Mouse (Mus musculus) liver, embryonic 14.5 days (tissue): Measurements from ENCODE around the gene Pum1. TPM values are rescaled to one million over a fixed set of nuclear protein-coding genes. Genes with fewer than 3 reads are reported as not detected.

Experiments used
- ATAC-seq: fragments of 200-750 bp; cut with Nextera tagmentation; 2 replicates; pipeline ENCODE4 v1.8.0; 2017; ENCODE audit warnings: moderate number of reproducible peaks, mild to moderate bottlenecking, moderate library complexity; ENCODE audit not compliant: insufficient read depth
- DNase-seq, 3 experiments: peaks; one replicate each; pipeline ENCODE4 v3.0.0-alpha.2; 2012 to 2013; ENCODE audit warnings: low read depth in 3 of 3, low spot score in 3 of 3
- H3K27ac ChIP-seq: fragments of 300-500 bp; sonication (generic); 2 replicates; pipeline ENCODE4 v1.5.1; 2014; ENCODE audit warnings: moderate library complexity, mild to moderate bottlenecking, control low read depth, inconsistent platforms
- H3K27me3 ChIP-seq: fragments of 300-500 bp; sonication (generic); 2 replicates; pipeline ENCODE4 v1.6.1; 2014; ENCODE audit warnings: mild to moderate bottlenecking, low read length, moderate library complexity; ENCODE audit not compliant: control insufficient read depth, insufficient read depth
- H3K36me3 ChIP-seq: fragments of 300-500 bp; sonication (generic); replicated peaks from 2 replicates; pipeline ENCODE4 v1.6.1; 2014; ENCODE audit warnings: low read depth; ENCODE audit not compliant: control insufficient read depth, insufficient read depth
- H3K4me1 ChIP-seq, 2 experiments: fragments of 200-500 bp in 1 of 2; fragments of 300-500 bp in 1 of 2; sonication (generic) in 1 of 2; replicated peaks; 2 replicates each; pipeline ENCODE4 v1.6.1; 2012 to 2014; ENCODE audit warnings: antibody characterized with exemption in 1 of 2, inconsistent platforms in 1 of 2, low read length in 1 of 2; ENCODE audit not compliant: control insufficient read depth in 2 of 2, insufficient read depth in 2 of 2
- H3K4me2 ChIP-seq: fragments of 300-500 bp; sonication (generic); 2 replicates; pipeline ENCODE4 v1.6.1; 2014; ENCODE audit warnings: low read depth, mild to moderate bottlenecking, control low read depth, moderate library complexity
- H3K4me3 ChIP-seq, 2 experiments: fragments of 200-500 bp in 1 of 2; fragments of 300-500 bp in 1 of 2; sonication (generic) in 1 of 2; 2 replicates each; pipeline ENCODE4 v1.5.1; 2012 to 2014; ENCODE audit warnings: low read depth in 2 of 2, low read length in 2 of 2, mild to moderate bottlenecking in 2 of 2, control low read depth in 1 of 2, inconsistent platforms in 1 of 2, moderate library complexity in 1 of 2; ENCODE audit not compliant: insufficient read depth in 1 of 2
- H3K9ac ChIP-seq: fragments of 300-500 bp; sonication (generic); replicated peaks from 2 replicates; pipeline ENCODE4 v1.6.1; 2014; ENCODE audit warnings: mild to moderate bottlenecking, control low read depth, moderate library complexity
- H3K9me3 ChIP-seq: fragments of 300-500 bp; sonication (generic); 2 replicates; pipeline ENCODE4 v1.6.1; 2016; ENCODE audit warnings: low read length, mixed read lengths; ENCODE audit not compliant: control insufficient read depth
- CTCF ChIP-seq: IDR thresholded peaks from 2 replicates; pipeline ENCODE4 v1.5.1; 2016; ENCODE audit warnings: antibody characterized with exemption, low read depth, control low read depth
- EP300 ChIP-seq: IDR thresholded peaks from 2 replicates; pipeline ENCODE4 v1.6.1; 2016; ENCODE audit warnings: antibody characterized with exemption, low read depth
- WGBS: fragments of 180-500 bp; shearing (Covaris S2); extraction: QIAGEN DNeasy Blood & Tissue Kit; methylation state at CpG from one replicate; pipeline ENCODE4 v1.1.7; 2014; ENCODE audit not compliant: insufficient replicate concordance; 5-methylcytosine and 5-hydroxymethylcytosine counted together
- polyA plus RNA-seq, 2 experiments: library from polyadenylated mRNA; depleted of rRNA in 1 of 2; stranded (reverse) in 1 of 2; unstranded in 1 of 2; fragments of >200 nt; fragmentation: Nextera tagmentation in 1 of 2; extraction: Ambion mirVana in 1 of 2; gene quantifications; 2 replicates each; pipeline versions ENCODE4 v1.2.1 to v1.2.3; 2012 to 2014

Pum1 gene
- polyA plus RNA-seq, 2 experiments, result 17.9 to 23.1 TPM

DNA sequence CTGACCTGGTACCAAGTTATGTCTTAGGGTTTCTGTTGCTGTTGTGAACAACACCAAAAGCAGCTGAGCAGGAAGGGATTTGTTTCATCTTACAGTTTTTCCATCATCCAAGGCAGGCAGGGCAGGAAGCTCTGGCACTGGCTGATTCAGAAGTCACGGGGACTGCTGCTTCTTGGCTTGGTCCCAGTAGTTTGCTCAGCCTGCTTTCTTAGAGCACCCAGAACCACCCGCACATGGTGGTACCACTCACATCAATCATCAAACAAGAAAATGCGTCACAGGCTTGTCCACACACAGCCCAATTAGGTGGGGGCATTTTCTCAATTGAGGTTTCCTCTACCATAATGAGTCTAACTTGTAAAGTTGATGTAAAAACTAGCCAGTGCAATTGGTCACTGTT lies 115.9 kb downstream of the Pum1 start:
- no peak for ATAC-seq
- WGBS, result 87% methylated on average over 3 of the region's 3 CpGs
- no peak overlapping the region for H3K27ac ChIP-seq
- no peak for DNase-seq
- H3K4me1 ChIP-seq, result no peaks in the 10 kb centered on the region
- no peak overlapping the region for H3K4me3 ChIP-seq
- TF ChIP-seq CTCF (no peak), EP300 (no peak)
- H3K9me3 ChIP-seq, result no peaks in the 10 kb centered on the region
- no peak overlapping the region for H3K4me2 ChIP-seq
- H3K36me3 ChIP-seq, result peaks cover 53% of the 10 kb centered on the region
- H3K27me3 ChIP-seq, result no peaks in the 10 kb centered on the region
- H3K9ac ChIP-seq, result no peak overlapping the region

- 37% methylated on average over 2 of the region's 2 CpGs for WGBS
These were observed 119.4 kb downstream of the Pum1 start for GRCm38 (mm10) chr4:130782492-130782891.

DNA sequence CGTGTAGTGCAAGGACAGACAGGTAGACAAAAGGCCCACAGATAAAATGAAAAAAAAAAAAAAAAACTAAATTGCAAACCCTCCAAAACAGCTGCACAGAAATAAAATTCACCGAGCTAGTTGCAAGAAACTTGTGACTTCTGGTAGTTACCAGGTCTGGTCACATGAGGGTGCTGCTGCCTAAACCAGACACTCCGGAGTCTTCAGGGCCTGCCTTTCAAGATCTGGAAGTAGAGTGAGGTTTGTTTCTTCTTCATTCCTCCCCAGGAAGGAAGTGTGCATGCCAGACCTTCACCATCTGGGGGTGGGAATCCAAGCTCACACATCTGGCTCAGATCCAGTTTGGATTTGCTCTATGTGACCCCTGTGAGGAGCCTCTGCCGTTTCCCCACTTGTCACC lies 121.6 kb downstream of the Pum1 start:
- H3K4me3 ChIP-seq, result no peak overlapping the region

More at GRCm38 (mm10) chr4:130782492-130782891, 119.4 kb downstream of the Pum1 start:
- no peak for DNase-seq
- H3K36me3 ChIP-seq, result peaks cover 24% of the 10 kb centered on the region
- no peaks in the 10 kb centered on the region for H3K9me3 ChIP-seq
- ATAC-seq, result no peak
- no peak overlapping the region for H3K4me2 ChIP-seq
- no peak overlapping the region for H3K9ac ChIP-seq
- no peak overlapping the region for H3K27ac ChIP-seq
- no peaks in the 10 kb centered on the region for H3K27me3 ChIP-seq
- no peak overlapping the region for H3K4me3 ChIP-seq
- no peaks in the 10 kb centered on the region for H3K4me1 ChIP-seq
- TF ChIP-seq CTCF (no peak), EP300 (no peak)

GRCm38 (mm10) chr4:130787530-130787929 lies 124.4 kb downstream of the Pum1 start:
- TF ChIP-seq EP300 (no peak), CTCF (no peak)
- DNase-seq, result no peak
- Histone ChIP-seq H3K4me3 (no peak overlapping the region), H3K27me3 (peaks cover 19% of the 10 kb centered on the region), H3K4me1 (no peaks in the 10 kb centered on the region), H3K4me2 (no peak overlapping the region), H3K9ac (no peak overlapping the region), H3K9me3 (no peaks in the 10 kb centered on the region), H3K27ac (no peak overlapping the region), H3K36me3 (no peaks in the 10 kb centered on the region)
- WGBS, result 58% methylated on average over 5 of the region's 5 CpGs
- ATAC-seq, result no peak

More for the DNA sequence above, 121.6 kb downstream of the Pum1 start:
- TF ChIP-seq CTCF (peak; percentile 63), EP300 (no peak)
- peak; percentile 15 to 30 (median 16) for DNase-seq
- H3K4me2 ChIP-seq, result no peak overlapping the region
- H3K27me3 ChIP-seq, result no peaks in the 10 kb centered on the region
- H3K9ac ChIP-seq, result no peak overlapping the region
- no peak for ATAC-seq
- no peaks in the 10 kb centered on the region for H3K4me1 ChIP-seq
- peaks cover 11% of the 10 kb centered on the region for H3K36me3 ChIP-seq
- H3K9me3 ChIP-seq, result no peaks in the 10 kb centered on the region
- WGBS, result 18% methylated on average over 4 of the region's 4 CpGs
- H3K27ac ChIP-seq, result no peak overlapping the region

DNA sequence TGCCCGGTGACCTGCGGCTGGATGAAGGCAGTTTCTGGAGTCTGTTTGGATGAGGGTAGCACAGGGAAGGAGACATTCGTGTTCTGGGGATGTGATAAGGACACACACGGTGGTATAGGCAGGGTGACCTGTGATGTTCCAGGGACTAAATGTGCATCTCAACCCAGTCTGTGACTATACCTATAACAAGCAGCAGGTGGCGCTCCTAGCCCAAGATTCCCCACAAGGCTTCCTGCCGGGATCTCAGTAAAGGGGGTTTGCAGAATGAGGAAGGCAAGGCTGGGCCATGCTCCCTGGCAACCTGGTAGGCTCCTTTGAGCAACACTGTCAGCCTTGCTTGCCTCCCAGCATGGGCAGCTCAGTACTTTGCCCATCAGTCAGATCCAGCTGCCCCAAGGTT lies 127.1 kb downstream of the Pum1 start:
- ATAC-seq, result no peak
- DNase-seq, result peak; percentile 33 to 45 (median 34)
- no peak overlapping the region for H3K4me2 ChIP-seq
- H3K9ac ChIP-seq, result no peak overlapping the region
- no peak overlapping the region for H3K27ac ChIP-seq
- no peaks in the 10 kb centered on the region for H3K36me3 ChIP-seq
- no peak overlapping the region for H3K4me3 ChIP-seq
- no peaks in the 10 kb centered on the region for H3K9me3 ChIP-seq
- 2% methylated on average over 6 of the region's 6 CpGs for WGBS
- TF ChIP-seq CTCF (peak; percentile 91), EP300 (no peak)
- H3K27me3 ChIP-seq, result peaks cover 34% of the 10 kb centered on the region
- H3K4me1 ChIP-seq, result no peaks in the 10 kb centered on the region
